ENCODE assay signal across 8 mouse cellular contexts in genomic region chr6:48503847-48504240, GRCm38 (mm10). TPM values are rescaled to one million over a fixed set of nuclear protein-coding genes. Genes with fewer than 3 reads are reported as not detected.
DNase-seq lines count a peak whose midpoint lies in the region; ATAC-seq lines count a peak whose summit lies in the region.

No protein-coding gene starts in this region.

- H3K4me2 ChIP-seq in heart, embryonic 15.5 days: 0 out of 2 replicates have a peak overlapping the region, but pooled peaks have one; percentile 85
- peak overlapping the region; percentile 68 for H3K4me2 ChIP-seq in embryonic facial prominence, embryonic 12.5 days (replicated peaks)
- no peak overlapping the region; the same call in 1 of the 2 replicates for H3K4me2 ChIP-seq in intestine, embryonic 15.5 days (replicated peaks)
- no peak overlapping the region for H3K4me2 ChIP-seq in midbrain, embryonic 13.5 days (replicated peaks)

- H3K4me1 ChIP-seq in heart, embryonic 15.5 days (replicated peaks): no peaks in the 10 kb centered on the region; the same call in 1 of the 2 replicates
- H3K4me1 ChIP-seq in embryonic facial prominence, embryonic 12.5 days: no peaks in the 10 kb centered on the region
- H3K4me1 ChIP-seq in intestine, embryonic 15.5 days (replicated peaks): no peaks in the 10 kb centered on the region
- peaks cover 14% of the 10 kb centered on the region for H3K4me1 ChIP-seq in midbrain, embryonic 13.5 days (replicated peaks)

- intact Hi-C loops in heart, postnatal 10 days (cut with DNase I): loop anchor here (2.0 to 5.0 kb wide), 2 partner anchors 59 to 107 kb away; partner anchors contain the start of genes Krba1 and Zfp467

- WGBS in heart, embryonic 15.5 days: 4% methylated on average over 2 of the region's 2 CpGs
- WGBS in embryonic facial prominence, embryonic 12.5 days: 11% methylated on average over 2 of the region's 2 CpGs
- 5% methylated on average over 2 of the region's 2 CpGs for WGBS in intestine, embryonic 15.5 days
- 13% methylated on average over 2 of the region's 2 CpGs for WGBS in midbrain, embryonic 13.5 days

- no peak overlapping the region for H3K9ac ChIP-seq in heart, embryonic 15.5 days
- no peak overlapping the region for H3K9ac ChIP-seq in embryonic facial prominence, embryonic 12.5 days
- H3K9ac ChIP-seq in intestine, embryonic 15.5 days: no peak overlapping the region
- H3K9ac ChIP-seq in midbrain, embryonic 13.5 days (replicated peaks): no peak overlapping the region

- H3K4me3 ChIP-seq in heart, embryonic 15.5 days: peak overlapping the region; percentile 63
- no peak overlapping the region for H3K4me3 ChIP-seq in embryonic facial prominence, embryonic 12.5 days
- H3K4me3 ChIP-seq in intestine, embryonic 15.5 days (replicated peaks): 0 out of 2 replicates have a peak overlapping the region, but pooled peaks have one; percentile 73
- peak overlapping the region; percentile 59; the same call in 1 of the 2 replicates for H3K4me3 ChIP-seq in midbrain, embryonic 13.5 days (replicated peaks)

- H3K27ac ChIP-seq in heart, embryonic 15.5 days: no peak overlapping the region
- H3K27ac ChIP-seq in embryonic facial prominence, embryonic 12.5 days: no peak overlapping the region
- H3K27ac ChIP-seq in intestine, embryonic 15.5 days: no peak overlapping the region
- H3K27ac ChIP-seq in midbrain, embryonic 13.5 days: no peak overlapping the region

- no peaks in the 10 kb centered on the region for H3K27me3 ChIP-seq in heart, embryonic 15.5 days
- no peaks in the 10 kb centered on the region for H3K27me3 ChIP-seq in embryonic facial prominence, embryonic 12.5 days
- H3K27me3 ChIP-seq in intestine, embryonic 15.5 days (replicated peaks): no peaks in the 10 kb centered on the region
- H3K27me3 ChIP-seq in midbrain, embryonic 13.5 days: no peaks in the 10 kb centered on the region

- H3K36me3 ChIP-seq in heart, embryonic 15.5 days: no peaks in the 10 kb centered on the region
- H3K36me3 ChIP-seq in embryonic facial prominence, embryonic 12.5 days: no peaks in the 10 kb centered on the region
- no peaks in the 10 kb centered on the region for H3K36me3 ChIP-seq in intestine, embryonic 15.5 days
- no peaks in the 10 kb centered on the region for H3K36me3 ChIP-seq in midbrain, embryonic 13.5 days

- no peak for ATAC-seq in heart, embryonic 15.5 days (replicated peaks; ENCODE audit: insufficient number of reproducible peaks, insufficient read depth, low FRiP score, low read depth)
- ATAC-seq in embryonic facial prominence, embryonic 12.5 days (ENCODE audit: insufficient number of reproducible peaks, insufficient read depth, low FRiP score, low TSS enrichment): peak; percentile 31; the same call in 1 of the 2 replicates
- peak; percentile 56 for ATAC-seq in intestine, embryonic 15.5 days
- ATAC-seq in midbrain, embryonic 13.5 days: peak; percentile 72

- no peak for DNase-seq in heart, postnatal 10 days
- DNase-seq in gastrocnemius, postnatal 25 days: no peak
- no peak for DNase-seq in right cerebral cortex, postnatal 25 days
- DNase-seq in kidney, adult 18-20 months: no peak

- H3K9me3 ChIP-seq in heart, embryonic 15.5 days (replicated peaks): no peaks in the 10 kb centered on the region
- H3K9me3 ChIP-seq in embryonic facial prominence, embryonic 12.5 days: no peaks in the 10 kb centered on the region
- H3K9me3 ChIP-seq in intestine, embryonic 15.5 days: no peaks in the 10 kb centered on the region
- no peaks in the 10 kb centered on the region for H3K9me3 ChIP-seq in midbrain, embryonic 13.5 days

RNA-seq across cellular contexts. Expression of gene Atp6v0e2, which starts 33.6 kb away (rescaled TPM):
- polyA plus RNA-seq in heart, embryonic 15.5 days (2015; fragmentation: Nextera tagmentation; extraction: Ambion mirVana): 17.5 and 18.6 TPM in 2 replicates
- 10 to 100 TPM; 14.4 to 15.7 TPM for total RNA-seq in heart, postnatal 10 days (2021)
- polyA plus RNA-seq in embryonic facial prominence, embryonic 12.5 days (2016; fragmentation: Nextera tagmentation; extraction: Ambion mirVana): 21.3 and 21.5 TPM in 2 replicates
- polyA plus RNA-seq in intestine, embryonic 15.5 days (2015; fragmentation: Nextera tagmentation; extraction: Ambion mirVana): 23.3 and 25.0 TPM in 2 replicates
- 174 and 176 TPM in 2 replicates for polyA plus RNA-seq in midbrain, embryonic 13.5 days (2015; fragmentation: Nextera tagmentation; extraction: Ambion mirVana)
- 10 to 100 TPM; 43.0 to 45.0 TPM for total RNA-seq in gastrocnemius, postnatal 25 days (2021)

RNA-seq across cellular contexts. Expression of gene Lrrc61, which starts 50.8 kb away (rescaled TPM):
- polyA plus RNA-seq in heart, embryonic 15.5 days (2015; fragmentation: Nextera tagmentation; extraction: Ambion mirVana): 6.0 and 7.0 TPM in 2 replicates
- 10 to 100 TPM; 12.4 to 16.7 TPM for total RNA-seq in heart, postnatal 10 days (2021)
- 8.1 and 13.5 TPM in 2 replicates for polyA plus RNA-seq in embryonic facial prominence, embryonic 12.5 days (2016; fragmentation: Nextera tagmentation; extraction: Ambion mirVana)
- polyA plus RNA-seq in intestine, embryonic 15.5 days (2015; fragmentation: Nextera tagmentation; extraction: Ambion mirVana): 8.1 and 9.5 TPM in 2 replicates
- 20.8 and 21.2 TPM in 2 replicates for polyA plus RNA-seq in midbrain, embryonic 13.5 days (2015; fragmentation: Nextera tagmentation; extraction: Ambion mirVana)
- 10 to 100 TPM; 14.0 to 15.0 TPM for total RNA-seq in gastrocnemius, postnatal 25 days (2021)

RNA-seq across cellular contexts. Expression of gene Sspo, which starts 55.8 kb away (rescaled TPM):
- polyA plus RNA-seq in heart, embryonic 15.5 days (2015; fragmentation: Nextera tagmentation; extraction: Ambion mirVana): 0.16 and 0.51 TPM in 2 replicates
- total RNA-seq in heart, postnatal 10 days (2021): 1 to 10 TPM in 1 of 2 experiments, under 1 TPM in 1; 0.62 to 1.2 TPM
- polyA plus RNA-seq in embryonic facial prominence, embryonic 12.5 days (2016; fragmentation: Nextera tagmentation; extraction: Ambion mirVana): 0.42 and 0.57 TPM in 2 replicates
- 0.54 and 1.1 TPM in 2 replicates for polyA plus RNA-seq in intestine, embryonic 15.5 days (2015; fragmentation: Nextera tagmentation; extraction: Ambion mirVana)
- 0.18 and 0.22 TPM in 2 replicates for polyA plus RNA-seq in midbrain, embryonic 13.5 days (2015; fragmentation: Nextera tagmentation; extraction: Ambion mirVana)
- under 1 TPM; 0.24 to 0.38 TPM for total RNA-seq in gastrocnemius, postnatal 25 days (2021)

RNA-seq across cellular contexts. Expression of gene Zfp467, which starts 58.2 kb away (rescaled TPM):
- polyA plus RNA-seq in heart, embryonic 15.5 days (2015; fragmentation: Nextera tagmentation; extraction: Ambion mirVana): 18.5 and 20.4 TPM in 2 replicates
- total RNA-seq in heart, postnatal 10 days (2021): 10 to 100 TPM; 17.8 to 25.2 TPM
- polyA plus RNA-seq in embryonic facial prominence, embryonic 12.5 days (2016; fragmentation: Nextera tagmentation; extraction: Ambion mirVana): 30.3 and 31.7 TPM in 2 replicates
- 17.2 and 18.4 TPM in 2 replicates for polyA plus RNA-seq in intestine, embryonic 15.5 days (2015; fragmentation: Nextera tagmentation; extraction: Ambion mirVana)
- polyA plus RNA-seq in midbrain, embryonic 13.5 days (2015; fragmentation: Nextera tagmentation; extraction: Ambion mirVana): 23.6 and 24.3 TPM in 2 replicates
- 10 to 100 TPM; 22.4 to 34.1 TPM for total RNA-seq in gastrocnemius, postnatal 25 days (2021)

Comparison
In these comparisons a context has a peak if more than half of its experiments do, and no peak if none do; other contexts are left out.
1. H3K4me2 ChIP-seq: peak in heart, embryonic 15.5 days (single experiment) and embryonic facial prominence, embryonic 12.5 days (single experiment); none in intestine, embryonic 15.5 days (single experiment) and midbrain, embryonic 13.5 days (single experiment).